Mouse (Mus musculus): ENCODE measurements around the gene Telo2. TPM values are rescaled to one million over a fixed set of nuclear protein-coding genes. Genes with fewer than 3 reads are reported as not detected.
"Not testable (repeated sequence)": the region's sequence is repeated elsewhere in the genome, so short reads cannot be mapped to it uniquely, and the experiment has no call there.

Telo2 gene
- polyA plus RNA-seq (2012; rRNA removed): 17.3 and 25.3 TPM in 2 replicates

DNA sequence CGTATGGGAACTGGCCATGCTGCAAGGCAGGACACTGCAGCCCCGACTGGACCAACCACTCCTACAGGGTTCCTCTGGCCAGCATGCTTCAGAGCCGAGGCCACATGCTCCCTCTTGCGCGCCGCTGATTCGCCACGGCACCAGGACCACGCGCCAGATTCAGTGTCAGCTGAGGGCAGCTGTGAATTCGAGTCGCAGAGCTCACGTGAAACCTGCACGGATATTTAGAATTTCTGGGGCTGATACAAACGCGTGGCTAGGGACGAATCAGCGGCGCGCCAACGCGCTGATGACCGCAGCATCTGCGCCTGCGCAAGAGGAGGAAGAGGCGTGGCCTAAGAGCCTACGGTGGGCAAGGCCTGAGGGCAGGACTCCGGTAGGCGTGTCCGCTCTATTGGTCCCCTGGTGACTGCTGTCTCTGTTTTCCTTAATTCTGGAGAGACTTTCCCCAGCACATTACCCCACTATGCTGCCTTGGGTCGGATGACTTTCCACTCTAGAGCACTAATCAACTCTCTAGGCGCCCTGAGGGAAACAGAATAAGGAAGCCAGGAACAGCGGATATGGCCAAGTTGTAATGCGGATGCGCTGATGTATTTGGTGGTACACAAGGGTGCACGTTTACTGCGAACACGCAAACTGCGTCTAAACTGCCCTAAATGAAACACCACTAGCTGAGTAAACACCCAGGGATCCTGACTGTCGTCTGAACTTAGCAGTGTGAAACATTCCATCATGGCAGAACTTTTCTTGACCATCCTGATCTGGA is at the start of gene Telo2:
Gene Telo2, minus strand, starts transcription at position 304 of the 769 bp plus-strand sequence.
- no peak for DNase-seq (ENCODE audit: low read depth)

DNA sequence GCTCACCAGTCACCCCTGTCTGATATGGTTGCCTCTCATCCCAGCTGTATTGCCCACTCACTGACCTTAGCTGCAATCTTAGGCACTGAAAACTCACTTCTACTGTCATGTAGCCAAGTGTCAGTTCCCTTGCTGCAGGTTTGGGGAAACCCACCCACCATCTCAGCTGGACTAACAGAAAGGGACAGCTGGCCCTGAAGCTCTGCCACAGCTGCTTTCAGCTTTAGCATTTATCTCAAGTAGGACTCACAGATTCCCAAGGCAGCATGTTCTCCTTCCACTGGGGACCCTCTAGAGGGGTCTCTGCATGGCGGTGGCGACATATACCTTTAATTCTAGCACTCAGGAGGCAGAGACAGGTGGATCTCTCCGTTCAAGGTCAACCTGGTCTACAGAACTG is 49.0 kb upstream of the Telo2 start:
- no peak for DNase-seq (ENCODE audit: low read depth)

DNA sequence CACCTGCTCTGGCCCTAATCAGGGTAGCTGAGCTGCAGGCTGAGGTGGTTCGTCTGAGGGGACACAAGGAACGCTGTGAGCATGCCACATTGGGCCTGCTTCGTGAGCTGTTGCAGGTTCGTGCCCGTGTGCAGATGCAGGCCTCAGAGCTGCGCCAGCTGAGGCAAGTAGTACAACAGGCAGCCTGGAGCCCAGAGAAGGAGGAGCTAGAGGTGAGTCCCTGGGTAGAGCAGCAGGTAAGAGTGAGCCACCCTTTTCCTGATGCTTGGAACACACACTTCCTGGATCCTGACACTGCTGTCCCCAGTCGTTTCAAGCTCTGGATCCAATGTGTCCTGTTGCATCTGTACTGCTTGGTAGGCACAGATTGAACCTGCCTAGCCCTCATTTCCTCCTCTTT is 47.6 kb upstream of the Telo2 start:
- no peak for DNase-seq (ENCODE audit: low read depth)

DNA sequence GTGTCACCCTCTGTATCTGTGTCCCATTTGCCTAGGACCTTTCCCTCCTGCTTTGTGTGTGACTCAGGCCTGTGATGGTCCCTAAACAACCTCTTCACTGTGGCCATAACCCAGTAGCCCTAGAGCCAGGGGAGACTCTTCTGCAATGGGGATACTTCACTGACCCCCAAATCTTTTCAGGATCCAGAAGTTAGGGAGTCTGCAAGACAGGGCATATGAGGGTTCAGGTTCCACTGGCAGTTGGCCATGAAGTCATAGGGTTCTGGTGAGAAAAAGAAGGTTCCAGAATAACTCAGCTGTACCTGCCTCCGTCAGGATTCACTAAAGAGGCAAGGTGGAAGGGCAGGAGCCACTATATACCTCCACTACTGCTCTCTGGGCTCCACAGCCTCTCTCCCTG is 46.4 kb upstream of the Telo2 start, which contains the start of gene Ccdc154:
Gene Ccdc154, plus strand, starts transcription at position 301 of the 400 bp plus-strand sequence.
- DNase-seq (ENCODE audit: low read depth): no peak

DNA sequence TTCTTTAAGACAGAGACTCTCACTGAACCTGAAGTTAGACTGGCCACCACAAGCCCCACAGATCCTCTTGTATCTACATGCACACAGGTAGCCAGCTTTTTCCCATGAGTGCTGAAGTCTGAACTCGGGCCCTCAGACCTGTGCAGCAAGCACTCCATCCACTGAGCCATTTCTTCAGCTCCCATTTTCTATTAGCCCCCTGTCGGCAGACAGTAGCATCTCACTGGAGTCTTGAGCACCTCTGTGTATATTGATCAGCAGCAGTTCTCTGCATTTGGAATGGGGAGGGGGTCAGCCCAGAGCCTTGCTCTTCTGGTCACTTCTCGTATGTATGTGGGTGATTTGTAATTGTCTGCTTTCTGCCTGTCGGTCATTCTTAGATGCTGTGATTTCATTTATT is 24.2 kb upstream of the Telo2 start:
- DNase-seq (ENCODE audit: low read depth): no peak

DNA sequence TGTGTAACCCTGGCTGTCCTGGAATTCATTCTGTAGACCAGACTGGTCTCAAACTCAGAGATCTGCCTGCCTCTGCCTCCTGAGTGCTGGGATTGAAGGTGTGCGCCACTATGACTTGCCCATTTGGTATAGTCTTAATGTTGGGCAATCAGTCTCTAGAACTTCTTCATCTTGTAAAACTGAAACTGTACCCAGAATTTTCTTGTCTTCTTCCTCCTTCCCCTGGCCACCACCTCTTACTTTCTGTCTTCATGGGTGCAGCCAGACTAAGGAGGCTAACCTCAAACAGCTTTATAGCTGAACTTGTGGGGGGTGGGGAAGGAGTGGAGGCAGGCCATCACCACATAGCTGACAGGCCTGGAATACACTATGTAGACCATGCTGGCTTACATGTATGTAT is 23.0 kb upstream of the Telo2 start:
- no peak for DNase-seq (ENCODE audit: low read depth)

DNA sequence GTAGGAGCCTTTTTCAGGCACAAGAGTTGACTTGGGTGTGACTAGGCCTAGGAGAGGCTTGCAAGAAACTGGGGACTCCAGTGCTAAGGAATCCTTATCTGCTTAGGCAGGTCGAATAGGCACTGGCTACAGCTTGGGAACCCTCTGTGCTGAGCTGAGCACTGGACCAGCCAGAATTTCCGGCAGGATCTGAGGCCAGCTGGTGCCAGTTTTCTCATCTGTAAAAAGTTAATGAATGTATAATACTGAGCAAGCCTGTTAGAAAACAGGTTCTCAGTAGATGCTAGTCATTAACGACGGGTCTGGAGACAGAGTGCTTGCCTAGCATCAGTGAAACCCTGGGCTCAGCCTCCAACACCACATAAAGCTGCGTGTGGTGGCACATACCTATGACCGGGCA is 19.9 kb upstream of the Telo2 start:
- no peak for DNase-seq (ENCODE audit: low read depth)

DNA sequence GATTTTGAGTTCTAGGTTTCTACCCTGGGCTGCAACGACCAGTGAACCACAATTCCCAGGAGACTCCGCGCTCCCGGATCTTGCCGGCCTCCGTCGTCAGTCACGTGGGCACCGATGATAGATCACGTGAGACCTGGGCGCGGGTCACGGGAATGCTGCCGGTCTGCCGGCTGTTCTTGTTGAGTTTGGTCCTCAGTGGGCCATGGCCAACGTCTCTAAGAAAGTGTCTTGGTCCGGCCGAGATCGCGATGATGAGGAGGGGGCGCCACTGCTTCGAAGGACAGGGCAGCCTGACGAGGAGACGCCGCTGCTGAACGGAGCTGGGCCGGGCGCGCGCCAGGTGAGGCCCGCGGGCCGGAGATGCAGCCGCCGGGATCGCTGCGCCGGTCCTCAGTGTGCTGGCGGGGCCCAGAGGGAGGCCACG is 17.5 kb upstream of the Telo2 start, which contains the start of gene Clcn7:
Gene Clcn7, plus strand, starts transcription at position 117 of the 424 bp plus-strand sequence.
- DNase-seq (ENCODE audit: low read depth): no peak

DNA sequence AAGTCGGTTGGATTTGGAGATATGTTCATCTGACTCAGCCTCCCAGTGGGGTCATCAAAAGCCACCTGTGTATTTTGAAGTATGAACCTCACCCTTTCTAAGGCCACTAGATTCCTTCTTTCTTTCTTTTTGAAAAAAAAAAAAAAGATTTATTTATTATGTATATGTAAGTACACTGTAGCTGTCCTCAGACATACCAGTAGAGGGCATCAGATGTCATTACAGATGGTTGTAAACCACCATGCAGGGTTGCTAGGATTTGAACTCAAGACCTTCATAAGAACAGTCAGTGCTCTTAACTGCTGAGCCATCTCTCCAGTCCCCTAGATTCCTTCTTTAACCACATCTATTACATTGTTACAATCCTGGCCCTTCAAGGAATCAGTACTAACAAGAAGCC is 14.3 kb upstream of the Telo2 start:
- no peak for DNase-seq (ENCODE audit: low read depth)

DNA sequence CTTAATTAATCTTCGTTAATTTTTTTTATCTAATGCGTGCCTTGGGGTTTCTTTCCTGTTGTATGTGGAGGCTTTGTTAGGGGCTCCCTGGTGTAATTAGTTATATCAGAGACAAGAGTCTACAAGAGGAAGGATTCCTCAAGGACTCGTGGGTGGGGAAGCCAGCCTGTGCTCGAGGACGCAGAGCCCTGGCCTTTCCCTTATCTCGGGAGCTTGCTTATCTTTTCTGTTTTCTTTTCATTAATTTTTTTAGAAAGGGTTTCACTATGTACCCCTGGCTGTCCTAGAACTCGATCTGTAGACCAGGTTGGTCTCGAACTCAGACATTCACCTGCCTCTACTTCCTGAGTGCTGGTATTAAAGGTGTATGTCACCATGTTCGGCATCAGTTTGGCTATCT is 11.9 kb upstream of the Telo2 start:
- DNase-seq (ENCODE audit: low read depth): no peak

DNA sequence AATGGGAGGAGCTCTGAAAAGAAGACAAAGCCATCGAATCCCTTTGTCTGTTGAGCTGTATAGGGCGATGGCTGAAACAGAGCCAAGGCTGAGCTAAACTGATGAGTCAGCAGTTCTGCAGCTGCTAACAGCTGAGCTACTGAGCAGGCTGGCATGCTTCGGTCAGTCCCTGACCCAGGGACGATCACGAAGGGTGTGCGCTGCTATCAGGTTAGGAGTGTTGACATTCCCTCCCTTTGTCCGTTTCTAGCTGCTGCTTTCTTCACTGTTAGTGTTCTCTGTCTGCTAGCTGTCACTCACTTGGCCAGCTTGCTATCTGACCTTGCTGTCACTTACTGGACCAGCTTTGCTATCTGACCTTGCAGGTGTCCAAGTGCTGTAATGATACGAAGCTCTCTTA is 11.3 kb upstream of the Telo2 start:
- DNase-seq (ENCODE audit: low read depth): no peak

DNA sequence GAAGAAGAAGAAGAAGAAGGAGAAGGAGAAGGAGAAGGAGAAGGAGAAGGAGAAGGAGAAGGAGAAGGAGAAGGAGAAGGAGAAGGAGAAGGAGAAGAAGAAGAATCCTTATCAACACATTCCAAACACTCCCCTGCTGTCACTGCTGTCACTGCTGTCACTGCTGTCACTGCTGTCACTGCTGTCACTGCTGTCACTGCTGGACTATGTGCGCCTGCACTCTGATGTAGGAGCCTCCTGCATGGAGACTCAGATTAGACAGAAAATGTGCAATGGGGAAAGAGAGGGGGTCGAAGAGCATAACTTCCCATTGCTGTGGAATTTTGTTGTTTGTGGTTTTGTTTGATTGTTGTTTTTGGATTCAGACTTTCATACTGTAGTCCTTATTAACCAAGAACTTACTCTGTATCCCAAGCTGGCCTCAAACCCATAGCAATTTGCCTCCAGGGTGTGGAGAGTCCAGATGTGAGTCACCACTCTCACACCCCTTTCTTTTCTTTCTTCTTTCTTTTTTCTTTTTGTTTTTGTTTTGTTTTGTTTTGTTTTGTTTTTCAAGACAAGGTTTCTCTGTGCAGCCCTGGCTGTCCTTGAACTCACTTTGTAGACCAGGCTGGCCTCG is 9.8 kb upstream of the Telo2 start:
- DNase-seq (ENCODE audit: low read depth): not testable (repeated sequence)

DNA sequence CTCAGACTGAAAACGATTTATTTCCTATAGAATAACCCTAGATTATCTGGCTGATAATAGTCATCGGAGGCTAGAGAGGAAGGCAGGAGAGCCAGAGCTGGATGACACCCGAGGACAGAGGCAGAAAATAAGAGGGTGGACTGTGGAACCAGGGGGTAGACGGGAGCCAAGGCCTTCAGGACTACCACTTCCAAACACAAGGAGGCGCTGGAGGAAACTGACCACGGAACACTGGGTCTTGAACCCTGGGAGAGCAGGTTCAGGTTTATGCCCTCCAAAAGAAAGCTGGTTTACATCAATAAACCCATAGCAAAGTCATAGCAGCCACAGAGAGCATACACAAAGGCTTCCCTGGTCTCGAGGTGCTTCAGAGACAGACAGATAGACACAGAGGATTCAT is 8.2 kb upstream of the Telo2 start:
- DNase-seq (ENCODE audit: low read depth): no peak

DNA sequence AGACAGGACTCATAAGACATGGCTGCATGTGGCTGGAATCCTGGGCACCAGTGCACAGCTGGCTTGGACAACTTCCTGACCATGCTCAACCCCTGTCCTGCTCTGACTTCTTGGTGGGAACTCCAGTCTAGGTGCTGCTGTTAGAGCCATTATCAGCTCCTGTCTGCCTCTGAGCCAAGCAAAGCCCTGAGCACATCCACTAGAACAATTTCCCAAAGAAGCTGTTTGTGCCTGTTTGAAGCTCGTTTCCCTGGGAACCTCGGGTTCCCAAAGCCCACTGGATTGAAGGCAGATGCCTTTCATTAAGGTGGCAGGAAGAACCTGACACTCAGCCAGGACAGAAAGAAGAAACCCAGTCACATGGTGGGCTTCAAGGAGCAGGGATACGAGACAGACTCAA is 4.6 kb upstream of the Telo2 start, which contains the start of gene Ptx4:
Gene Ptx4, plus strand, starts transcription at position 355 of the 400 bp plus-strand sequence.
- no peak for DNase-seq (ENCODE audit: low read depth)

DNA sequence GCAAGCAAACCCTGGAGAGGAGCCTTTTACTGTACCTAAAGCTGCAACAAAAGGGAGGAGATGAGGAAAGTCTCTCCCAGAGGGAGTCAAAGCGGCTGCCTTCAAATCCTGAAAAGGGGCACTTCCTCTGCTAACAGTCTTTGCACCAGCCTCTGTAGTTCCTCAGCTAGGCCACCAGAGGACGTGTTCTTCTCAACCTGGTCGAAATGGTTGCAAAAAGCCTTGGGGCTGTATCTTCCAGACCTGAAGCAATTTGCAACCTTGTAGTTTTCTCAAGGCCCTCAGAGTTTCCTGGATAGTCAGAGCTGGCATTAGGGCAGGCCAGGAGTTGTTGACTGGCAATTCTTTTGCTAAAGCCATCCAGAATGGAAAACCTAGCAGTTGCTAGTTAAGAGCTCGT is 1.5 kb upstream of the Telo2 start:
- DNase-seq (ENCODE audit: low read depth): no peak

DNA sequence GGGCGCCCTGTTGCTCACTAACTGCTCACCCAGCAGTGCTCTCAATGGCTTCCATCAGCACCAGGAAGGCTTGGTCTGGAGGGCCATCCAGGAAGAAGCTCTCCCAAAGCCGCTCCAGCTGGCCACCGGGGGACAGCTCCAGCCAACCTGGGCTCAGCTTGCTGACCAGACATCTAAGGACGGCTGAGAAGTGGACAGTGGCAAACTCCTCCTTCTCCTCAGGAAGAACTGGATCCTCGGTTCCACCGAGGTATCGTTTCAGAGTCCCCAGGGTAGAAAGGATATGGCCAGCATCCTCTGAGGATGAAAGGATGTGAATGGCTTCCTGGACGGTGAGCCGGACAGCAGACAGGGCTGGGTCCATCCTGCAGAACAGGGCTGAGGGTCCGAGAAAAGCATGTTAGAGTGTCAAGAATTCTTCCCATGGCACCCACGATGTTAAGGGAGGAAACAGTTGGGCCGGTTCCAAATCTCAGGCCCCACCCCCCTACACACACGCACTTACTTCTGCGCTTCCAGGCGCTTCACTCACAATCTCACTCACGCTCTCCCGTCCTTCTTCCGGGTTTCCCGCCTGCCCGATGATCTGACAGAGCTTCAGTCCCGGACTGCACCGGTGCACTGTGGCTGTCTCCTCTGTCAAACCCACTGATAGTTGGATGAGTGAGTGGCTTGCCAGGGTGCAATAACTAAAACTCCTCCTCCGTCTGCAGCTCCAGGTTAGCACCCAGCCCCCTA is 690 bp downstream of the Telo2 start:
- no peak for DNase-seq (ENCODE audit: low read depth)

DNA sequence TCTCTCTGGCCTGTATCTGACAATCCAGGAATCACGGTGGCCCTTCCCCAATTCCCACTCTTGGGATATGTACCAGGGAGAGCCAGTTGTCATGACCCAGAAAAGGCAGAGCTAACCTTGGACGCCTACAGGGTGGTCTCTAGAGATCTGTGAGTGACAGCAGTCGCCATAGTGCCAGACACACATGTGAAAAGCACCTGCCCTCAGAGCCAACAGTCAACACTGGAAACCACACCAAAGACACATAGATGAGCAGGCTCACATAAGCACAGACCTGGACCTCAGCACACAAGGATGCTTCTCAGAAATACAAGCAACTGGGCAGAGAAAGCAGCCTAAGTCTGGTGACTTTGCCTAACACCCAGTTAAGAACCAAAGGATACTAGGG is 3.4 kb downstream of the Telo2 start:
- DNase-seq (ENCODE audit: low read depth): no peak

DNA sequence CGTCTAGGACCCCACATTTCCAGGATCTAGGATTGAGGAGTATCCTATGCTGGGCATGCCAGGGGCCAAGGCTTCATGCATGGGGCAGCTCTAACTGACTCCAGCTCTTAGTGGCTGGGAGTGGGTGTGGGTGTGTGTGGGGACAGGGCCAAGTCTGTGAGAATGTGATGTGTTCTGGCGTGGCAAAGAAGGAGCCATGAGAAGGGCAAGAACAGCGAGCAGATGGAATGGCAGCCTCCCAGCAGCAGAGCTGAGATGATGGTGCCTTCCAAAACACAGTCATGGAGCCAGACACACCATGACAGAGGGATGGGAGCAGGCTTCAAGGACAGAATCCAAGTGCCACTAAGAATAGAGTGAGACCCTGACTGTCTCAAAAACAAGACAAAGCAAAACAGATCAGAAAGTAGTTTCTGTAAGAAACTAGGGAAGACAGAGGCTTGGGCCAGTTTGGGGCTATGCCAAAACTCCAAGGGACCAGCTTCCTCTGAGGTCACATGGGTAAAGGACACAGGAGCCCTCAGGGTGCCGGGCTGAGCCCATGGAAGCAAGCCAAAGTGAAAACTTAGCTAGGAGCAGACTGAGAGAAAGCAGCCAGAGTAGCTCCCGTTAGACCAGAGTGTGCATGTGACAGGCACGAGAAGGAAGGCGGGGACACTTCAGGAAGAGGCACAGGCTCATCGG is 3.9 kb downstream of the Telo2 start:
- no peak for DNase-seq (ENCODE audit: low read depth)

DNA sequence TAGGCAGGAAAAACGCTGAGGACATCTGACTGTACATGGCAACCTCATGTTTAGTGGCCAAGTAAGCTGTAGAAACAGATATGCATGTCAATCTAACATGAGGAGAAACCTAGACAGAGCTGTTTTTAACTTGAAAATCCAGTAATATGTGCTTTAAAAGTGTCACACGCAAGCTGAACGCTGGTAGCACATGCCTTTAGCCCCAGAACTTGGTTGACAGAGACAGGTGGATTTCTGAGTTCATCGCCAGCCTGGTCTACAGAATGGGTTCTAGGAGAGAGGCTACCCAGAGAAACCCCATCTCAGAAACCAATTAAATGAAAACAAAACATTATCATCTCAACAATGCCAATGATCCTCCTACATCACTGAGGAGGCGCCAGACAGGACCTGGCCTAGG is 4.5 kb downstream of the Telo2 start:
- no peak for DNase-seq (ENCODE audit: low read depth)

DNA sequence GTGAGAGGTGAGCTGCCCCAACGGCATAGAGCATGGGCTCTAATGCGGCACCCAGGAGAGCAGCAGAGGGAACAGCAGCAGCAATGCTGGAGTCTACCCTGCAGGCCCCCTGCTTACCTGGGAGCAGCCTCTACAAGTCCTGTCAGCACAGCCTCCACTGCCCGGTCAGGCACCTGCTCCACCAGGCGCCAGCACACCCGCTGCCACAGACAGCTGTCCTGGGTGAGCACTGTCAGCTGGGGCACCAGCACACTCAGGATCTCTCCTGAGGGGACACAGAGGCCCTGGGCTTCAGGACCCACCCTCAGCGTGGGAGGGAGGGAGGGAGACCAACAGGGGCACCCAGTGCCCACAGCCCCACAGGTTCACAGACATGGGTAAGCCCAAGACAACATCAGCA is 5.2 kb downstream of the Telo2 start:
- DNase-seq (ENCODE audit: low read depth): no peak

DNA sequence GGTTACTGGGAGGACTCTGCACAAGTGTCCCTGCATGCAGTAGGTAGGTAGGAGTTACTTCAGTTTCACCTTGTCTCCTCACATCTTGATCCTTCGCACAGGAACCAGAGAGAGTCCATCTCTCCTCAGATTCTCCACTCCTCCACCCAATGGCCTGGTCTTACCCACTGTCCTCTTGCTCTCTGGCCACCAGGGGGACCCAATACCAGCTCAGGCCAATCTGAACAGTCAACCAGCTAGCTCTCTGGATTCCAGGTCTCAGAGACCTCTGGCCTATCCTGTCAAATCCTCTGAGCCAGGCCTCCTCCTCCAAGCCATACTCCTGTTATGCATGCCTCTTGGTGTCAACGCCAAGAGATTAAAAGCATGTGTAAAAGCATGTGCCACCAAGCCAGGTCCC is 6.2 kb downstream of the Telo2 start:
- no peak for DNase-seq (ENCODE audit: low read depth)

DNA sequence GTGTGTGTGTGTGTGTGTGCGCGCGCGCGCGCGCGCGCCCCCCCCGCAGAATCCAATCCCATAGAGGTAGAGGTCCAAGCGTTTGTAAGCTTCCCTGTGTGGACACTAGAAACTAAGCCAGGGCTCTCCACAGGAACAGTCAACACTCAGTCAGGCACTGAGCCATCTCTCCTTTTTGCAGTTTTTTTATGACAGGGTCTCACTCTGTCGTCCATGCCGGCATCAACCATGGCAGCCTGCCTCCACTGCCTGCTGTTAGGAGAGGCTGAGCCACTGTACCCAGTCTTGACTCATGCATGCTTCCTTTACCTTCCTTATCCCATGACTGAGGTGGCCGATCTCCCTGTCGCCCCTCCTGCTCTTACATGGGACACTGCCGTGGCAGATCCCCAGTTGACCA is 8.0 kb downstream of the Telo2 start:
- DNase-seq (ENCODE audit: low read depth): no peak

All from gonadal fat pad, adult 2 months (tissue).